Mouse (Mus musculus): ENCODE results near the gene Psmb1.
"Not testable (repeated sequence)": the region's sequence is repeated elsewhere in the genome, so short reads cannot be mapped to it uniquely, and the experiment has no call there.

- TF ChIP-seq CTCF (IDR thresholded peaks at IDR 0.05; ENCODE audit: low read depth); EP300 (optimal IDR thresholded peaks at IDR 0.05): not testable (repeated sequence)
Measured at GRCm38 (mm10) chr17:15449144-15449543, 50.4 kb downstream of the Psmb1 start.
